Mouse (Mus musculus) midbrain, embryonic 14.5 days (tissue): ENCODE measurements at regions not wholly inside any gene's neighbourhood (a gene's known extent, or its start where the extent isn't known, plus 50 kb on each side); places are given as distances from the start of the nearest gene placed in this dataset.

ENCODE experiments used
- ATAC-seq: fragments of 200-750 bp; cut with Nextera tagmentation; 2 replicates; pipeline ENCODE4 v1.8.0; 2017; ENCODE audit warnings: moderate number of reproducible peaks, moderate library complexity; ENCODE audit not compliant: low FRiP score, low TSS enrichment
- DNase-seq: peaks from one replicate; pipeline ENCODE4 v3.0.0-alpha.2; 2015
- H3K27ac ChIP-seq: fragments of 300-500 bp; sonication (generic); replicated peaks from 2 replicates; pipeline ENCODE4 v1.5.1; 2014; ENCODE audit warnings: mild to moderate bottlenecking, low read depth, low read length, moderate library complexity
- H3K27me3 ChIP-seq: fragments of 300-500 bp; sonication (generic); 2 replicates; pipeline ENCODE4 v1.6.1; 2014; ENCODE audit warnings: low read length, control low read depth, mixed read lengths; ENCODE audit not compliant: control insufficient read depth, insufficient read depth
- H3K36me3 ChIP-seq: fragments of 300-500 bp; sonication (generic); 2 replicates; pipeline ENCODE4 v1.6.1; 2014; ENCODE audit warnings: low read length, control low read depth; ENCODE audit not compliant: control insufficient read depth, insufficient read depth
- H3K4me1 ChIP-seq: fragments of 300-500 bp; sonication (generic); 2 replicates; pipeline ENCODE4 v1.6.1; 2014; ENCODE audit warnings: mild to moderate bottlenecking, antibody characterized with exemption, low read length, control low read depth; ENCODE audit not compliant: control insufficient read depth, insufficient read depth
- H3K4me2 ChIP-seq: fragments of 300-500 bp; sonication (generic); 2 replicates; pipeline ENCODE4 v1.6.1; 2014; ENCODE audit warnings: mild to moderate bottlenecking, low read length, moderate library complexity
- H3K4me3 ChIP-seq: fragments of 300-500 bp; sonication (generic); replicated peaks from 2 replicates; pipeline ENCODE4 v1.5.1; 2014; ENCODE audit warnings: low read depth, low read length
- H3K9ac ChIP-seq: fragments of 300-500 bp; sonication (generic); replicated peaks from 2 replicates; pipeline ENCODE4 v1.6.1; 2014; ENCODE audit warnings: mild to moderate bottlenecking, low read length, moderate library complexity
- H3K9me3 ChIP-seq: fragments of 300-500 bp; sonication (generic); 2 replicates; pipeline ENCODE4 v1.6.1; 2016; ENCODE audit warnings: low read length, control low read depth, mixed read lengths; ENCODE audit not compliant: control insufficient read depth
- WGBS: fragments of 180-500 bp; shearing (Covaris S2); extraction: QIAGEN DNeasy Blood & Tissue Kit; methylation state at CpG from one replicate; pipeline ENCODE4 v1.1.7; 2014; 5-methylcytosine and 5-hydroxymethylcytosine counted together

DNA sequence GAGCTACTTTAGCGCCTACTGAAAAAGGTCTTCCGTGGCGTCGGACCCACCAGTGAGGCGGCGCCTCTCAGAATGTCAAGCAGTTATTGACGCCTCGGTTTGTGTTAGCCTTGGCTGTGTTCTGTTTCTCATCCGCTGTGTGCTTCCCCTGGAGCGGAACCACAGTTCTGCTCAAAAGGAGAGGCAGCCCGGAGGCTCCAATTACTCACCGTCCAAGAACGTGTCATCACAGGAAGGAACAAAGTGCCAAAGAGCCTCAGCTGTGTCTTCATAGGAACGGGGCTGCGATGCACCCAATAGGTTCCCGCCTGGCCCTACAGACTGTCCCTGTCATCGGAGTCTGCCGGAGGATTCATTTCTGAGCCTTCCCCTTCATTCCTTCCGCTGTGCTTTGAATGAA, 245.0 kb upstream of the Rpl38 start:
- Histone ChIP-seq H3K9me3 (no peaks in the 10 kb centered on the region), H3K36me3 (no peaks in the 10 kb centered on the region), H3K27ac (no peak overlapping the region), H3K4me2 (no peak overlapping the region), H3K27me3 (no peaks in the 10 kb centered on the region), H3K4me1 (no peaks in the 10 kb centered on the region), H3K9ac (no peak overlapping the region), H3K4me3 (no peak overlapping the region)
- WGBS: 60% methylated on average over 19 of the region's 19 CpGs
- ATAC-seq: no peak
- peak; percentile 34 for DNase-seq

DNA sequence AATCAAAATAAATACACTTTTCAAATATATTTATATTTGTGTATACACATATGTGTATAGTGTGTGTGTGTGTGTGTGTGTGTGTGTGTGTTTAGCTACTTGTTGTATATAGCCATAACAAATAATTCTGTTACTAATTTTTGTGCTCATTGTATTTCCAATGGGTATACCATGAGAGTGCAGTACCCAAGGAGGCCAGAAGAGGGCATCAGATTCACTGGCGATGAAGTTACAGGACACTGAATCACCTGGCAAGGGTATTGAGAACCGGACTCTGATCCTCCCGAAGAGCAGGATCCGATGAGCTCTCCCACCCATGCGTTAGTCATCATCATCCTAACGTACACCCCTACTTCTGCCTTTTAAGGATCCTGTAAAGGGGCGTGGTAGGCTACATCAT, 249.3 kb upstream of the Rpl38 start:
- no peaks in the 10 kb centered on the region for H3K27me3 ChIP-seq

DNA sequence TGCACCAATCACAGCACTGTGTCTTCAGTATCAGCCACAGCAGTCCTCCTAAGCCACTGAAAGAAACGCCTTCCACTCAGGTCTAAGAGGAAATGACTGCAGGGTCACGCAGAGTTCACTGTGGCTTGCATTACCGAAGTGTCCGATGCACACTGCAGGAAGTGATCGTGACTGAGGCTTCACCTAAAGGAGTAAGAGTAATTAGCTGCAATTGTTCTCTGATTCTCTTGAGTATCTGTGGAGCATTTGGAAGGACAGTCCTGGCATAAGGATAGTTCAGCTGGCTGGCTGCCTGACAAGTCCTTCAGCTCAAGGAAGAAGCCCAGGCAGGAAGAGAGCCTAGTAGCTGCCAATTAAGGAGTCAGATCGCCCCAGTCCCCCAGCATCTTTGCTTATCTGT, 252.2 kb upstream of the Rpl38 start:
- Histone ChIP-seq H3K4me1 (no peaks in the 10 kb centered on the region), H3K9ac (no peak overlapping the region), H3K9me3 (no peaks in the 10 kb centered on the region), H3K27ac (no peak overlapping the region), H3K36me3 (no peaks in the 10 kb centered on the region), H3K4me2 (no peak overlapping the region), H3K27me3 (no peaks in the 10 kb centered on the region), H3K4me3 (no peak overlapping the region)
- DNase-seq (no peak), ATAC-seq (no peak)
- 85% methylated on average over 6 of the region's 6 CpGs for WGBS

More for the DNA sequence above, 249.3 kb upstream of the Rpl38 start:
- no peaks in the 10 kb centered on the region for H3K36me3 ChIP-seq
- no peaks in the 10 kb centered on the region for H3K4me1 ChIP-seq
- ATAC-seq (no peak), DNase-seq (no peak)
- no peak overlapping the region for H3K4me2 ChIP-seq
- H3K9ac ChIP-seq: no peak overlapping the region
- WGBS: 80% methylated on average over 7 of the region's 7 CpGs
- H3K9me3 ChIP-seq: no peaks in the 10 kb centered on the region
- H3K4me3 ChIP-seq: no peak overlapping the region
- H3K27ac ChIP-seq: no peak overlapping the region

DNA sequence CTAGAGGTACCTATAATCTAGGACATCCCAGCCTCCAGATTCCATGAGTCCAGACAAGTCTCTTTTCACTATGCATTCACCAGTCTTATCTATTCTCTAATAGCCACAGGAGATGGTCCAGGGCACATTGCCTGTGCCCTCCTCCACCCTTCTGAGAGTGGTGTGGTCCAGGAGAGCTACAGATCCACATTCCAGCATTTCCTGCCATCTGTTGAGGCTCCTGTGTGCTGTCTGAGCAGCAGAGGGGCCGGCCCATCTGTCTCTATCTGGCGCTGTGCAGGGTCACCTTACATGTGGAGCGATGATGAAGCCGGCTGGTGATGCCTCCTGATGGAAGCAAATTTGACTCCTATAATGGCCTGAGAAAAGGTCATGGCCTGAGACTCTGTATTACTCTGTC, 263.9 kb upstream of the Rpl38 start:
- Histone ChIP-seq H3K27me3 (no peaks in the 10 kb centered on the region), H3K9ac (no peak overlapping the region), H3K4me3 (no peak overlapping the region), H3K4me1 (peaks cover 13% of the 10 kb centered on the region; the same call in 1 of the 2 replicates), H3K4me2 (no peak overlapping the region), H3K36me3 (no peaks in the 10 kb centered on the region), H3K9me3 (no peaks in the 10 kb centered on the region), H3K27ac (no peak overlapping the region)
- ATAC-seq (no peak), DNase-seq (no peak)
- 71% methylated on average over 4 of the region's 4 CpGs for WGBS

DNA sequence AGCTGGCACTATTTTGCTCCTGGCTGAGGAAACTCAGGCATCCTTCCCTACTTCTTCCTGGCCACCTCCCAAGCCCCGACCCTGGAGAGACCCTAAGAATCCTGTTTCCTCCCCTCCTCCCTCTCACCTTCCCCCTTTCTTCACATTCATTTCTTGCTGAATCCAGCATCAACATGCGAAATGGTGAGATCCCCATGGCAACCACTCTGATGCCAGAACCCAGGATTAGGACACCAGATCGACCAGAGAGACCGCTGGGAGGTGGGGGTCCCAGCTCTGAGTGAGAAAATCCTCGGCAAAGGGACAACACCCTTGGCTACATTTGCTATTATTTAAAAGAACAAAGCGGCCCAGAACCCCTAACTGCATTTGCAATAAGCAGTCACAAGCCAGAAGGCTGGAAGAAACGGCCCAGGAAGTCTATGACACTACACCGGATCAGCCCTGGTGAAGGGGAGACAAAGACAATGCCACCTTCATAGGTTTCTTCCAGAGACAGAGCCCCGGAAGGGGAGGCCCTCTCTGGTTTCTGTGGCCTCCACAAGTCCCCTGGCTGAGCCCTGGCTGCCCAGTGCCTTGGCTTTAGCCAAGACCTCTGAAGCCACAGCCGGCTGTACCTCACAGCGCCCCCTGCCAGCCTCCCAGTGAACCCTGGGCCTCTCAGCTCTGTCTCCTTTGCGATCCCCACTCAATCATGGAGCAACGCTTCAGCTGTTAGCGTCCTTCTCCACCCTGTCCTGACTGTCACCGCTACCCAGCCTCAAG, 265.6 kb upstream of the Rpl38 start:
- H3K27ac ChIP-seq: peak overlapping the region; percentile 67
- DNase-seq (peak; percentile 72), ATAC-seq (peak; percentile 24; the same call in 1 of the 2 replicates)
- peaks cover 13% of the 10 kb centered on the region; the same call in 1 of the 2 replicates for H3K4me1 ChIP-seq
- no peaks in the 10 kb centered on the region for H3K27me3 ChIP-seq
- peak overlapping the region; percentile 12; the same call in 1 of the 2 replicates for H3K9ac ChIP-seq
- H3K9me3 ChIP-seq: no peaks in the 10 kb centered on the region
- H3K4me3 ChIP-seq: no peak overlapping the region
- no peaks in the 10 kb centered on the region for H3K36me3 ChIP-seq
- WGBS: 12% methylated on average over 15 of the region's 15 CpGs
- no peak overlapping the region for H3K4me2 ChIP-seq

DNA sequence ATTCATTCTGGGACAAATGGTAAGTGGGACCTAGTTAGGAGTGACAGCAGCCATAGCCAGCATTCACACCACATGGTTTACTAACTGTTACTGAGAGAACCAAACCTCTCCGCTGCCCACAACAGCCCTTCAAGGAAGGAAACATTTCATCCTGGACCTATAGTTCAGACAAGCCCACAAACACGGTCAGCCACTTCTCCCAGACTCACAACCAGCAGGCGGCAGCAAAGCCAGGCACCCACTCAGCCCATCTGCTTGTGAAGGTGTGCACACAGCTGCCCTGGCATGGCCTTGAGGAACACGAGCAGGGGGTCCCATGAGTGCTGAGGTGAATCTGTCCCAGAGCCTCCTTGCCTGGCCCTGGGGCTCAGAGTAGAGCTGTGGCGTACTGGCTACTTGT, 267.6 kb upstream of the Rpl38 start:
- H3K4me3 ChIP-seq: no peak overlapping the region
- no peaks in the 10 kb centered on the region for H3K36me3 ChIP-seq
- H3K9ac ChIP-seq: no peak overlapping the region
- H3K27me3 ChIP-seq: no peaks in the 10 kb centered on the region
- no peaks in the 10 kb centered on the region for H3K9me3 ChIP-seq
- H3K27ac ChIP-seq: no peak overlapping the region
- ATAC-seq: no peak
- no peak overlapping the region for H3K4me2 ChIP-seq
- no peak for DNase-seq
- 77% methylated on average over 5 of the region's 5 CpGs for WGBS
- peaks cover 13% of the 10 kb centered on the region; the same call in 1 of the 2 replicates for H3K4me1 ChIP-seq

DNA sequence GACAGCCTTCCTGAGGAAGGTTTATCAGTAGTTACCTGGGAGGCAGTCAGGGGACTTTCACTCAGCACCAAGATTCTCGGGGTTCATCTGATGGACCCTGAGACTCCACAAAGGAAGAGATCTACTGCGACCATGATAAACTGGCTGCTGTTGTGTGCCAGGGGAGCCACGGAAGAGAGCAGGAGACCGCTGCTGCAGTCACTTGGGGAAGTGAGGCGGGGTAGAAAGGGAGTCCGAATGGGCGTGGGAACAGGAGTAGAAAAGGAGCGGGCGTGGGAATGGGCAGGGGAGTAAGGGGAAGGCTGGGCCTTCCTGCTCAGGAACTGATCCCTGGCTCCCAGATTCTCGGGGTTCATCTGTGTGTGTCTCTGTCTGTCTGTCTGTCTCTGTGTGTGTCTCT, 276.2 kb upstream of the Rpl38 start:
- H3K4me1 ChIP-seq: no peaks in the 10 kb centered on the region
- H3K36me3 ChIP-seq: no peaks in the 10 kb centered on the region
- DNase-seq: no peak
- H3K4me2 ChIP-seq: no peak overlapping the region
- no peaks in the 10 kb centered on the region for H3K9me3 ChIP-seq
- H3K27me3 ChIP-seq: no peaks in the 10 kb centered on the region
- 75% methylated on average over 10 of the region's 10 CpGs for WGBS
- H3K4me3 ChIP-seq: no peak overlapping the region
- no peak overlapping the region for H3K9ac ChIP-seq
- no peak overlapping the region for H3K27ac ChIP-seq
- ATAC-seq: no peak

DNA sequence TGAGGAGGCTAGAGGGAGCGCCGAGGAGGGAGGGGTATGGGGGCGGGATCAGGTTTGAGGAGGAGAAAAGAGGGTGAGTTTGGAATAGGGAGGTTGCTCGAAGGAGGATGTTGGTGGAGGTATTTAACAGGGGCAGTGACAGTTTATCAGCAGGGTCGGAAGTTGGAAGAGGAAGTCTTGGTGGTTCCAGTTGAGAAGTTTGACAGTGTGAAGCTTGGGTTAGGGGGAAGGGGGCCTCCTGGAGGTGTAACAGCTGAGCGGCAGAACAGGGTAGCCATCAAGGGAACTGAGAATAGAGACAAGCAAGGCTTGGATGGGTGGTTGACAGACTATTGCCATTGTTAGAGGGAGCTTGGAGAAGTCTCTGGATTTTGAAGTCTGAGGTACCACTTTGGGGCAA, 276.8 kb upstream of the Rpl38 start:
- H3K4me3 ChIP-seq: no peak overlapping the region
- DNase-seq (no peak), ATAC-seq (no peak)
- no peaks in the 10 kb centered on the region for H3K9me3 ChIP-seq
- no peaks in the 10 kb centered on the region for H3K36me3 ChIP-seq
- no peak overlapping the region for H3K4me2 ChIP-seq
- H3K4me1 ChIP-seq: no peaks in the 10 kb centered on the region
- WGBS: 72% methylated on average over 6 of the region's 6 CpGs
- no peak overlapping the region for H3K27ac ChIP-seq
- H3K9ac ChIP-seq: no peak overlapping the region
- H3K27me3 ChIP-seq: no peaks in the 10 kb centered on the region

DNA sequence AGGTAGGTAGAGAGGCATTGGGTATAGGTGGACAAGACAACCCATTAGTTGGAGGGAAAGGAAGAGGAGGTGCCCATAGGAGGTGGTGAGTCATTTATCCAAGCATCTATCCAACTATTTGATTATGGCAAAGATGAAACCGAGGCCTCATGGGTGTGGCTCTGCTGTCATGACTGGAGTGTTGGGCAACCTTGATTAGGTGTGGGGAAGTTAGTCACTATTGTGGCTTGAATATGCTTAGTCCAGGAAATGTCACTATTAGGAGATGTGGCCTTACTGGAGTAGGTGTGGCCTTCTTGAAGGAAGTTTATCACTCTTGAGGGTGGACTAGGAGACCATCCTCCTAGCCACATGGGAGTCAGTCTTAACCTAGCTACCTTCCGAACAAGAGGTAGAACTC, 281.2 kb upstream of the Rpl38 start:
- no peak overlapping the region for H3K9ac ChIP-seq
- H3K4me2 ChIP-seq: no peak overlapping the region
- H3K27ac ChIP-seq: no peak overlapping the region
- 86% methylated on average over 2 of the region's 2 CpGs for WGBS
- no peak for ATAC-seq
- H3K27me3 ChIP-seq: no peaks in the 10 kb centered on the region
- no peaks in the 10 kb centered on the region for H3K4me1 ChIP-seq
- H3K36me3 ChIP-seq: no peaks in the 10 kb centered on the region
- no peak for DNase-seq
- H3K4me3 ChIP-seq: no peak overlapping the region
- H3K9me3 ChIP-seq: no peaks in the 10 kb centered on the region
